Mouse (Mus musculus): ENCODE results near the gene Kcnq4.

GRCm38 (mm10) chr4:120680953-120681352, 67.5 kb downstream of the Kcnq4 start:
- TF ChIP-seq POLR2A (IDR thresholded peaks at IDR 0.05; ENCODE audit: borderline replicate concordance, control insufficient read depth, low read depth, low read length) = no peak
- peak; percentile 79 for TF ChIP-seq CTCF (IDR thresholded peaks at IDR 0.05; ENCODE audit: control insufficient read depth, insufficient read depth, low read length)
